Mouse (Mus musculus): ENCODE measurements around the gene Ctnna3.
"Not testable (repeated sequence)": the region's sequence is repeated elsewhere in the genome, so short reads cannot be mapped to it uniquely, and the experiment has no call there.

Ctnna3 gene

DNA sequence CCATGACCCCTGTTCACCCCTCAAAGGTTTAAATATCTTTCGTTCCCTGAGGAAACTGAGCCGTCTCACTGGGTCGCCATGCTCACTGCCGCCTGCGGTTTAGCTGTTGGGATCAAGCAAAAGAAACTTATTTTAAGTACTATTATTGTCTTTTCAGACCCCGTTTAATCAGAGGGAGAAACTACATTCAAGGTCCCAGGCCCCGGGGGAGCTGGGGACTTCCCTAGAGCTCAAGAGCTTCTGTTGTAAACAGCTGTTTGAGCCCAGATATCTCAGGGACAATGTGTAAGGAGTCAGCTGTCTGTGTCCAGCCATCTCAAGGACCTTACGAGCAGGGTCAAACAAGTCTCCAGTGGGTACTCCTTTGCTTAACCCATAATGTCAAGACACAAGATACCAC lies 2.8 kb upstream of the Ctnna3 start:
- no peak for DNase-seq

DNA sequence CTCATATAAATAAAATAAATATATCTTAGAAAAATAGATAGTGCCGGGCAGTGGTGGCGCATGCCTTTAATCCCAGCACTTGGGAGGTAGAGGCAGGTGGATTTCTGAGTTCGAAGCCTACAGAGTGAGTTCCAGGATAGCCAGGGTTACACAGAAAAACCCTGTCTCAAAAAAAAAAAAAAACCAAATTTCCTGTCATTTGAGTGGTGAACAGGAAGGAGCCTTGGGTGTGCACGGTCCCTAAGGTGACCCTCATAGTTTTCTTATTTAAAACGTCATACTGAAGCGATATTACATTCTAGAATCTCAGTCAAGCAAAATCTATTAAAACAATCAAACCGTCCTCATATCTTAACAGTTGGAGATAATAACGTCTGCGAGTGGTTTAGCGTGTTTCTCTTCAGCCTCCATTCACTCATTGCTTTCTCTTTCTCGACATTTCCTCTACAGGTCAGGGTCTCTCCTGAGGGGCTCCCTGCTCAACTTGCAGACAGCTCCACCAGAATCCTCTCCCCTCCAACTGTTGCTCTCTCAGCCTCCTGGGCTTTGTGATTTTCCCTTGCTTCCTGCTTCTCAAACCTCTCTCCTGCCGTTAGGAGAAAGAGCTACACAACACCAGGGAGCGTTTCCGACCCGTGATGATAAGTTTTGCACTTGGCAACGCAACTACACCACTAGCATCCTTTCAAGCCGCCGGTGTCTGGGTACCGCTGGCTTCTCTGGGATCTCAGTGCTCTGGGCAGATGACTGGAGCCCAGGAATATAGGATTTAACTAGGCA lies 1.5 kb upstream of the Ctnna3 start:
- DNase-seq = peak; percentile 20

DNA sequence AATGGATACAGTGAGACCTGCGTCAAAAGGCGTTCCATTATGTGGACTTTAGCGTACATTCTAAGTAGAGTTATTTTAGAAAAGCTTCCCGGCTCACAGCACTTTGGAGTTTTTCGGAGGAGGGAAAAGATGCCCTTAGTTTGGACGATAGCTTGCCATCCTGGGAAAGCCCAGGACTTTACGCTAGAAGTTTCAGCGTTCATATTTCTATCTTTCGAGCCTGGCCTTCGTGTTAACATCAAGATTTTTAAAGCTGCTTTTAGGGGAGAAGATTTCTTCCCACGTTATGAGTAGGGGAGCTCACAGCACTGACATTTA lies 916 bp upstream of the Ctnna3 start:
- DNase-seq = no peak

DNA sequence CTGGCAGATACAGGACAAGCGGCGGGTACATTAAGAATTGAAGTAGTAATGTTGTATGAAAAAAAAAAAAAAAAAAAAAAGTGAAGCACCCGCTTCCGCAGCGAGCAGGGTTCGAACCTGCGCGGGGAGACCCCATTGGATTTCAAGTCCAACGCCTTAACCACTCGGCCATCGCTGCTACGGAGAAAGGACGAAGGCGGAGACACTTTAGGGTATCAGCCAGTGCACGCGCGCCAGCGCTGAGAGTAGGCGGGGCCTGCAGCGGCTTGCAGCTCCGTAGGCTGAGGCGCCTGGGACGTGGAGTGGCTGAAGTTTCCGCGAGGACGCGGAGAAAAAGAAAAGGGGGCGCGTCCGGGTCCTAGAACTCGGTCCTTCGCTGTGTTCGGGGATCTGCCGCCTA lies 518 bp upstream of the Ctnna3 start:
- peak; percentile 98 for DNase-seq

DNA sequence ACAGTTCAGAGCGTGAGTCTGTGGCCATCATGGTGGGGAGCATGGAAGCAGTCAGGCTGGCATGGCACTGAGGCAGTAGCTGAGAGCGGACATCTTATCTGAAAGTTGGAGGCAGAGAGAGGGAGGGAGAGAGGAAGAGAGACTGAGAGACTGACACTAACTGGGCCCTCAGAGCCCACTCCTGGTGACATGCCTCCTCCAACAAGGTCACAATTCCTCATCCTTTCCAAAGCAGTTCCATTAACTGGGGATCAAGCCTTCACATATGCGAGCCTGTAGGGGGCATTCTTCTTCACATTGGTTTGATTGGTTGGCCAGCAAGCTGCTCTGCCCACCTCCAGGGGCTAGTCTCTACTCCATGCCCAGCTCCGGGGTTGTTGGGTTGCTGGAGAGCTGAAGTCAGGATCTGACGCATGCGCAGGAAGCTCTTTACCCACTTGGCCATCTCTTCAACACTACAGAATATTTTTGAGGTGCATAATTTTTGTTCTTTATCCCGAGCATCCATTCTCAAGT lies 1.4 kb downstream of the Ctnna3 start:
- no peak for DNase-seq

DNA sequence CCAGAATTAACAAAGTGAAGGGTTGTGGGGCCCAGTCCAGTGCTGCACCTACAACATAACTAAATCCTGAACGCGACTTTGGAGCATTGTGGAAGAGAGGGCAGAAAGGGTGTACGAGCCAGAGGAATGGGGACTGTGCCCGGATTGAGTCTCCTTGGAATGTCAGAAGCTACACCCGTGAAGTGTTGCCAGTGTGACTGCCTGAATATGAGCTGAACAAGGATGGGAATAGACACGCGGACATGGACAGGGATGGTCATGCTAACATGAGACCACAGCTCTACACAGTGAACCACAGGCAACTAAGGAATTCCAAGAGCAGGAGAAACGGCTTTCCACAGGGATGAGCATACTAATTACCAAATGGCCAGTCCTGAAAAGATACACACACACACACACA lies 2.2 kb downstream of the Ctnna3 start:
- no peak for DNase-seq

DNA sequence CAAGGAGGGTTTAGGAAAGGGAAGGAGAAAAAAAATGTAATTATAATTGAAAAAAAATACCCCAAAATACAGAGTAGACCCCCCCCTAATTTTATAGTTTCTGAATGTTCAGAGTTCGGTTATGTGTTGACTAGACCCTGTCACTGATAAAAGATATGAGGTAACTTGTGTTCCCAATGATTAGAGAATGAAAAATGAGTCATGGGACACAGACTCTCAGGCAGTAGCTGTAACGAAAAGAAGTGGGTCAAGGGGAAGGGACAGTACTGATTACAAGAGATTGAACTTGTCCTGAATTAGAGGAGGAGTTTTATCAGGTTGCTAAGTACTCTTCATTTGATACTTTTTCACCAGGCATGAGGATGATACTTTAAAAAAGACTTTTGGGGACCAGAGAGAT lies 3.0 kb downstream of the Ctnna3 start:
- no peak for DNase-seq

DNA sequence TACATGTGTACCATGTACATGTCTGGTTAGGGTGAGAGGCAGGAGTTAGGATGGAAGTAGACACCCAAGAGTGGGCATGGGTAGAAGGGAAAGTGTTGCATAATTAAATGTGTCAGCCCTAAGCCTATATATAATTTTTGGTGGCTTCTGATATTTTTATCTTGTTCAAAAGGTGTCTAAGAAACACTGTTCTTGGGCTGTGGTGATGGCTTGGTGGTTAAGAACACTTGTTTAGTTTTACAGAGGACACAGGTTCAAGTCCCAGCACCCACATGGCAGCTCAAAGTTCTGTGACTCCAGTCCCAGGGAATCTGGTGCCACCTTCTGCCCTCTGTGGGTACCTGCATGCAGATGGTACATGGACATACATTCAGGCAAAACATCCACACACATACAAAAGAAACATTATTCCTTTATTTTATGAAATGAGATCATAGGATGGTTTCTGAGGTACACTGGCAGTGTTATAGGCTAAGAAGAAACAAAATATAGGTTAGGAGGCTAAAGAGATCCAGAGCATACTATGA lies 8.9 kb downstream of the Ctnna3 start:
- no peak for DNase-seq

DNA sequence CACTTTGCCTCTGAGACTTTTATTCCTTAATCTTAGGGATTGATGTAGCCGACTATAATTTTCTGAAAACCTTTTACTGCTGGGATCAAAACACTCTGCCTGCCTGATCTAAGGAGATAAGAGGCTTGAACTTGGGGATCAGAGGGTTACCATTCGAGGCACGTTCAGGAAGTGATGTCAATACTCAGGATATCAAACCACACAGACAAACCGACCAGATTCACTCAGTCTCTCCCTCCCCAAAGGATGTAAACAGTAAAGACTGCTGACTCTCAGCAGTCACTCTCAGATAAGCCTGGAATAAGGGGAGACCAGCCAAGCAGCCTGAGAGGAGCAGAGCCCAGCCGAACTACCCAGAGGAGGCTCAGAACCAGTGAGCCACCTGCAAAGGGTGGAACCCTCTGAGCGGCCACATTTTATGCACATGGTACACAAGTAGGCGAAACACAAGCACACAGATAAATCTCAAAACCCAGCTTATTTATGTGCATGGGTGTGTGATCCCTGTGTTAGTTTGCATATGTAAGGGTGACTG lies 9.9 kb downstream of the Ctnna3 start:
- DNase-seq = no peak

DNA sequence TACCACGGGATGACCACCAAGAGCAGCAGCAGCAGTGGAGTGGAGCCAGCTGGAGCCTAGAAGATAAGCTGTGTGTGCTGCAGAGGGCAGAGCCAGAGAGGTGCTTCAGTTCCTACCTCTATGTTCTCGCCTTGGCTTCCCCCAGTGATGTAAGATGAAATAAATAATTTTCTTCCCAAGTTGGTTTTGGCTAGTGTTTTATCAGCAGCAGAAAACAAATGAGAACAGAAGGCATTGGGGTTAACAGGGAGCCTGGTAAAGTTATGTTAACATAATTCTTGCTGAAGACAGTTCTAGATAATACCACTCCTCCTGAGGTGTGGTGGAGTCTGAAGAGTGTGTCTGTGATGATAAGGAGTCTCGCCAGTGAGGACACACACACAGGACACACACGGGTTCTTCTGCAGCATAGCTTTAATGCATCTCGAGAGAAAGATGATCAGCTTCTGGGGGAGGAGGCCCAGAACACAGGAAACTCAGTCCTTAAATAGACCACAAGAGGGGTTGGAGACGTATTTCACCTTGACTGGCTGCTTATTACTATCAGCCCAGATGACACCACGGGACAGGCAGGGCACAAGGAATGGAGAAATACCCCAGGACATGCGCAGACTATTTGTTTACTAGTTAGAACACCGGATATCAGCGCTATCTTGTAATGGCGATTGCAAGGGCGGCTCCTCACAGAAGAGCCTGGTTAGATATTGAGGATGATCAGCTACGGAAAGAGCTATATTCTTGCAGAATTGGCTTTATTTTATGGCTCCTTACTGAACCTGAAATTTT lies 14.9 kb downstream of the Ctnna3 start:
- DNase-seq = not testable (repeated sequence)

DNA sequence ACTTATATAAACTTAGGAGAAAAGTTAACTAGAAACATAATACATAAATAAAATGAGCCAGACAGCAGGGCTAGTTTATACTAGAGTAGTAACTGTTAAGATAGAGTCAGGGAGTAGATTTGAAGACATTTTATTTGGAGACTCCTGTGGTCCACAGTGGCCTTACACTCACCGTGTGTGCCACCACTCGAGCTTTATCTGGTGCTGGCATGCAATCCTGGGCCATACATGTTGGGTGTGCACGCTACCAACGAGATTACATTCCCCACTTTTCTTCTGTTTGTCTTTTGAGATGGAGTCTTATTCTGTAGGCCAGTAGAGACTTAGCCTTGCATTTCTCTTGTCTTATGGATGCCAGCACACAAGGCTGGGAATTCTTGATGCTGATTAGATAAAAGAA lies 24.0 kb downstream of the Ctnna3 start:
- DNase-seq = no peak

DNA sequence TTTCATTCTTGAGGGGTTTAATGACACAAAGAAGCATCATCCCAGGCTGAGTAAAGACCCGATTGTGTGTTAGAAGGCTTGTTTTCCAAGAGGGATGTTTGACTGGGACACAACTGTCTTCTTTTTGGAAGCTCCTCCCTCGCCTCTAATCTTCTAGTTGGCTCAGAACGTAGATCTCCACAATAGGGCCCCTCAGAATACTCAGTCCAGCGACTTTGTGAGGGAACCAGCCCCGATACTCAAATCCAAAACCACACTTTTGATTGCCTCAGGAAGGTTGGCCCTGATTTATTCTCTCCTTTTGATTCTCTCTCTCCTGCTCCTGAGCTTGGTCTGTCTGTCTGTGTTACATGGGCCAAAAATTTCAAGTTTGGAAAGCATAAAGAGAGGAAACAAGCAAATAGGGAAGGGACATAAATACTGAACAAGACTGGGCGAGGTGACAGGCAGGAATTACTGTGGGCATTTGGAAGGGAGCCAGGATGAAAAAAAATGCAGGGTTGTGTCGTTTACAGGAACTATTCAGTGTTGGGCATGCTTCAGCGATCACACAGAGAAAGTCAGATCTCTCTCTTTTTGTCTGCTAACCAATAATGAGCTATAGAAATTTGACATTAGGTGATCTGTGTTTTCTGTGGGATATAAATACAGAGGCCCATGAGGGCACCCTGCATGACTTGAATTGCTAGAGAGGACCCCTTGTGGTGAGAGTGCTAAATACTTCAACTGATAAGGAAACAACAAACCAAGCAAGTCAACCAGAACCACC lies 25.4 kb downstream of the Ctnna3 start:
- DNase-seq = no peak

DNA sequence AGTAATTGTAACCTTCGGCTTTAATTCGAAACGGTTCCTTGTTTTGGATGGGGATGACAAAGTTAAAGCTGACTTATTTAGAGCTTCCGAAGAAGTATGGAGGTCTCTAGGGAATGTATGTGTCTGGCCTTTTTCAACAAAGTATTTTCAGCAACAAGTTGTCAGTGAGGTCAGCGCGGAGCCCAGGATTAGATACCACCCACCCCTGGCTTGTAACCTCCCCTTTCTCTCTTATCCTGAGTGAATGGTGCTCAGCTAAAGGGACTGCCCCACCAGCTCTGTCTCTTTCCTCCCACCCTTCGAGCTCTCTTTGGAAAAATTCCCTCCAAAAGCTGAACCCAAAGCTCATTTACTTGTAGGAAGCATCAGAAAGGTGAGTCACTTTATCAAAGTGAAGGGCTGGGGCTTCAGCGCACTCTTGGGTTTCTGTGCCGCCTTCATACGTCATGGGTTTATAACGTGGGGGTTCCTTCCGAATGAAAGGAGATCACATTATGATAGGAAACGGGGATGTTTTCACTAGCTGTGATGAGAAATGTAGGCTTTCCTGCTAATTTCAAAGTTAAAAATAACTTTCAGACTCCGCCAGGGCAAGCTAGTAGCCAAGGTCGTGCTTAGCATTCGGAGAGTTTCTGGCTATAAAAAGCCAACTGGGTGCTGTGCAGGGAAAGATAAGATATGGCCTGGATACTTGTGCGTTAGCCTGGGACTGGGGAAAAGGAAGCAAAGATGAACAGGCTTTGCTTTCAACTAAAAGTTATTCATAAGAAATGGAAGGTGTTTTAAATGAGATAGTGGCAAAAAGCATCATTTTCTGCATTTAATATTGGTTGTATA lies 27.6 kb downstream of the Ctnna3 start:
- no peak for DNase-seq

DNA sequence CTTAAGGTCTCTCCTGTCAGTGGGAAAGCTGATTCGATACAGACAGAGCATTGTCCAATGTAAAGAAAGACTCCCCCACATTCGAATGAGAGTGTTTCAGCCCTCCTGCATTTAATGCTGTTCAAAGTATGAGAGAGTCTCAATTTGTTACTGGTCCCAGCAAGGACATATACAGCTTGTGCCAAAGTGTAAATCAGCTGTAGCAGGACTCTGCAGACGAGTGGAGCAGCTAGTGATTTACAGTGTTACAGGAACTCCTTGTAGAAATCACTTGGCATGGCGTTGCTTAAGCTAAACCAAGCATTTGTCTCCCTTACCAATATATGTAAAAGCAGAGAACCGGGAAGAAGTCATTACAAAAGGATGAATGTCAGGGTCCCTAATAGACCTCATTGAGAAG lies 31.0 kb downstream of the Ctnna3 start:
- DNase-seq = no peak

DNA sequence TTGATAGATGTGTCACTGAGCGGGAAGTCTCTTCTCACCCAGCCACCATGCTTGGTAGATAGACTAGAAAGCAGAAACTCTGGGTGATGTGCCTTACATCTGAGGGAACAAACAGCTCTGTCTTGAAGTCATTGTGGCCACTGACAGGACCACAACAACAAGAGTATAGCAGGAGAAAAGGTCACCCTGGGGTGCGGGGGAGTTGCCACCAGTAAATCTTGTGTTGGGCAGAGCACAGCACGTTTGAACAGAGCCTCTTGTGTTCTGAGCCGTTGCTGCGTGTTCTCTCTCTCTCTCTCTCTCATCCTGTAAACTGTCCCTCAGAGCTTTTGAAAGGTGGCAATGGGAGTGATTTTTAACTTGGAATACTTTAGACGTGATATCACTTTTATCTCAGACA lies 42.6 kb downstream of the Ctnna3 start:
- DNase-seq = no peak

DNA sequence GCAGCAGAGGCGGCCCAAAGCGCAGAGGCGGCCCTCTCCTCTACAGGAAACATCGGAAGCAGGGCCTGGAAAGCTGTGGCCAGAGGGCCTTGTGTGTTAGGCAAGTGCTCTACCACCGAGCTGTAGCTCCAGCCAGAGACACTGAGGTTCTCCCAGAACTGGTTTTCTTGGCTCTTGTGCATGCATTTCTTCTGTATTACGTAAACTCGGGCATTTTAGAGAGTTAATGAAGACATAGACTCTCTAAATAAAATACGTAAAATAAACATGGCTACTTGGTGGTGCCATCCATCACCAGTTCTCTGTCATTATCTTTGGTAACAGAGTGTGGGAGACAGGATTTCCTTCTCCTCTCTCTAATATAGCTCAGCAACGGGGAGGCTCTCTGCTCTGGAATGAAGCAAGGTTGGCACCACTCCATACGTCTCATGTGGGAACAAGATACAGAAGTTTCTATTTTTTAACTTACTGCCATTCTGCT lies 46.3 kb downstream of the Ctnna3 start:
- DNase-seq = peak; percentile 29

DNA sequence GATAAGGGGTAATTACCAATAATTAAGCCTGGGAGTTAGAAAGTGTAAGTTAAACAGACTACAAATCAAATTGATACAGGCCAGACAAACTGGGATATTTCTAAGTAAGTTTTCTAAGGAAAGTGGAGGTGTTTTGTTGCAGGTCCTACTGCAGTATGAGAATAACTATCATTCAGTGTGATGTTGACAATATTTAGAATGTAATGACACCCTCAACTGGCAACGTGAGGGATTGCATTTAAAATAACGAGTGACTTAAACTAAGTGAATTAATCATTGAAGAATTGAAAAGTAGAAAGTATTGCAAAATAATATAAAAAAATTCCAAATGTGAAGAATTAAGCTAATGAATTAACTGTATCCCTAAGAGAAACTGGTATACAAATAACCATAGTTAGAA lies 49.0 kb downstream of the Ctnna3 start:
- no peak for DNase-seq

DNA sequence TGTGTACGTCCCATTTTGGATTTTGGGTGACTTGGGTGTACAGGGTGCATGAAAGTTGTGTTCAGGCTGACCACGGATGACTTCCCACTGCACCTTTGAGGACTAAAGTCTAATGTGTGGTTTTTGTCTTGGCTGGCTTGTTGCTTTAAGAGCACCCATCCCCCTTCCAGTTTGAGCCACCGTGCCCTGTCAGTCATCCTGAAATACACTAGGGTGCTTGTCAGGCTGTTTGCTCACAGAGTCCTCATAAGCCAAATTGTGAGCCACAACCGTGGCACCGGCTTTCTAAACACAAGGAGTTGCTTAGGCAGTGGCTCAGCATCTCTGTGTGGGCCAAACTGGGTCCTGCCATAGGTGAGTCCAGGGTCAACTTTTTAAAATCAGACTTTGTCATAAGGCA lies 50.2 kb downstream of the Ctnna3 start:
- DNase-seq = no peak

DNA sequence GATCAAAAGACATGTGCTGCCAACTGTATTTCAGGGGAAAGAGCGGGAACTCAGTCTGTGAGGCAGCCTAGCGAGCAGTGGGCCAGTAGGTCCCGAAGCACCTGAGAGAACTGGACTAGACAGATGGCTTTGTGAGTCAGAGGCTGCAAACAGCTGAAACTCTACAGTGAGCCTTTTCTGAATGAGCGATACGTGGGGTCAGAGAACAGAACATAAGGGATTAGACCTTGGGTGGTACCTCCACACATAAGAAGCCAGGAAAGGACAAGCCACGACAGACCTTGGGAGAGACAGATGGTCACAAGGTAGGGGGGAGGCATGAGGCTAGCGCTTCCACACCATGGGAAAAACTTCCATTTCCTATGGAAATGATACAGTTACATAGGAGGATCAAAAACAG lies 58.4 kb downstream of the Ctnna3 start:
- no peak for DNase-seq

DNA sequence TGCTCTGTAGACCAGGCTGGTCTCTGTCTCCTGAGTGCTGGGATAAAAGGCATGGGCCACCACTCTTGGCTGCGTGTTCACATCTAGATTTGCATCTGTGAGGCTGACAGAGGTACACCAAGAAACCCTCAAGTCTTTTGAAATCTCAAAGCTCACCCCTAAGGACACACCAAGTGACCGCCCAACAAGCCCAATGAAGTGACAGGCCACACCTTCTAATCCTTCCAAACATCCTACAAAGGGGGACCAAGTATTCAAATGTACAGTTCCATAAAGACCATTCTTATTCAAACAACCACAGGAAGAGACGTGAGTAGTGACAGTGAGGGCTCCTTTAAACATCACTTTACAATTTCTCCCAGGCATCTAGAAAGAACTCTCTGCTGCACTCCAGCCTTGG lies 94.1 kb downstream of the Ctnna3 start:
- no peak for DNase-seq

DNA sequence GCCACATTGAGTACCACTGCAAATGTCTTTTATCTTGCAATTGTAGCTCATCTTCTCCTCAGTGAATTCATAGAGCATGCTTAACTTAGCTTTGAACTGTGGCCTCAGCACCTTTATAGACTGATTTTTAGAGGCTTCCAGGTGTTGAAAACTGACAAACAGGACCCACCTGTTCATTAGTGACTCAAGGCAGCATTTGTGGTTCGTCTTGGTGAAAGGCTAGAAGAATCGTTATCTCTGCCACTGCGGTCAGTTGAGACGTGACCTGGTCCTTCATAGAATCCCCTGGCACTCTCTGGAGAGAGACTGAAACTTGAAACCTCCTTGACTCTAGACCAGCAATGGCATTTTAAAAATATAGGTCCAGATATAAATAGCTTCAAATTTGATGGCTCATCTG lies 96.1 kb downstream of the Ctnna3 start:
- no peak for DNase-seq

DNA sequence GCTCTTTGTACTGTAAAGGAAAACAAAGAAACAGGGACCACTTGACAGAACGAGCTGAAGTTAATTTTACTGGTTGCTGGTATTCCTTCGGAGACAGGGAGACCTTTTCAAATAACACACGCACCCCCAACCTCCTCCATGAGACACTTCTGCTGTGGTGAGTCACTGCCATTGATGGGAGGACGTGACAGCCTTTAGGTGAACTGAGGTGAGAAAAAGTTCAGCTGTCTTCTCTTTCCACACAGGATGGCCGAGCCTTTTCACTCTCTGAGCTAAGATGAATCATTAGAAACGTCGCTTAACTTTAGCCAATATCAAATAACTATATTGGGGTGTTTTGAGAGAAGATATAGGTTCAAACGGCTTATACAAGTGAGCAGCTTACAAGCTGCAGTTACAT lies 102.5 kb downstream of the Ctnna3 start:
- DNase-seq = no peak

Data from right cerebral cortex, postnatal 4 days (tissue).